Mouse (Mus musculus): ENCODE measurements around the gene Gm8005. TPM values are rescaled to one million over a fixed set of nuclear protein-coding genes. Genes with fewer than 3 reads are reported as not detected.
"Not testable (repeated sequence)": the region's sequence is repeated elsewhere in the genome, so short reads cannot be mapped to it uniquely, and the experiment has no call there.

Gm8005 gene
- not detected in 2 replicates for polyA plus RNA-seq (2014; fragmentation: Nextera tagmentation; extraction: Ambion mirVana)

GRCm38 (mm10) chr14:42439573-42439972 is at the start of gene Gm8005:
Gene Gm8005, minus strand, starts transcription at chr14:42439673.
- H3K4me1 ChIP-seq (replicated peaks; ENCODE audit: control insufficient read depth, insufficient read depth, low read length); H3K4me3 ChIP-seq (ENCODE audit: low read depth, low read length); H3K36me3 ChIP-seq (ENCODE audit: control insufficient read depth, insufficient read depth, low read length); DNase-seq (ENCODE audit: low spot score); ATAC-seq (replicated peaks; ENCODE audit: low FRiP score); H3K27me3 ChIP-seq (ENCODE audit: control insufficient read depth, insufficient read depth, low read length); H3K9me3 ChIP-seq (ENCODE audit: control insufficient read depth, low read length); H3K27ac ChIP-seq (ENCODE audit: low read depth, low read length); H3K9ac ChIP-seq (ENCODE audit: low read length); H3K4me2 ChIP-seq (ENCODE audit: low read depth, low read length, severe bottlenecking): not testable (repeated sequence)
- 100% methylated on average over 2 of the region's 4 CpGs for WGBS

GRCm38 (mm10) chr14:42463581-42463980 is 24.1 kb upstream of the Gm8005 start, which contains the start of gene Gm8011:
Gene Gm8011, plus strand, starts transcription at chr14:42463881.
- 63% methylated on average over 2 of the region's 2 CpGs for WGBS
- H3K9me3 ChIP-seq (ENCODE audit: control insufficient read depth, low read length); H3K4me1 ChIP-seq (replicated peaks; ENCODE audit: control insufficient read depth, insufficient read depth, low read length); H3K9ac ChIP-seq (ENCODE audit: low read length); H3K27ac ChIP-seq (ENCODE audit: low read depth, low read length); H3K4me2 ChIP-seq (ENCODE audit: low read depth, low read length, severe bottlenecking); ATAC-seq (replicated peaks; ENCODE audit: low FRiP score); DNase-seq (ENCODE audit: low spot score); H3K4me3 ChIP-seq (ENCODE audit: low read depth, low read length); H3K36me3 ChIP-seq (ENCODE audit: control insufficient read depth, insufficient read depth, low read length); H3K27me3 ChIP-seq (ENCODE audit: control insufficient read depth, insufficient read depth, low read length): not testable (repeated sequence)

Other genes starting within 250 kb of the Gm8005 start
- gene Gm3573, start 248.9 kb downstream of the Gm8005 start, polyA plus RNA-seq (2014; fragmentation: Nextera tagmentation; extraction: Ambion mirVana), result not detected in 2 replicates
- not detected in 2 replicates for gene Gm17026, start 179.6 kb downstream of the Gm8005 start, polyA plus RNA-seq (2014; fragmentation: Nextera tagmentation; extraction: Ambion mirVana)
- not detected in 2 replicates for gene Gm9611, start 142.3 kb downstream of the Gm8005 start, polyA plus RNA-seq (2014; fragmentation: Nextera tagmentation; extraction: Ambion mirVana)
- not detected in 2 replicates for gene Gm7995, start 129.5 kb downstream of the Gm8005 start, polyA plus RNA-seq (2014; fragmentation: Nextera tagmentation; extraction: Ambion mirVana)
- gene Gm8011, start 24.2 kb upstream of the Gm8005 start, polyA plus RNA-seq (2014; fragmentation: Nextera tagmentation; extraction: Ambion mirVana), result not detected in 2 replicates
- gene Gm8020, start 62.7 kb upstream of the Gm8005 start, polyA plus RNA-seq (2014; fragmentation: Nextera tagmentation; extraction: Ambion mirVana), result not detected in 2 replicates
- not detected in 2 replicates for gene Gm8024, start 84.6 kb upstream of the Gm8005 start, polyA plus RNA-seq (2014; fragmentation: Nextera tagmentation; extraction: Ambion mirVana)
- not detected in 2 replicates for gene Gm17124, start 160.2 kb upstream of the Gm8005 start, polyA plus RNA-seq (2014; fragmentation: Nextera tagmentation; extraction: Ambion mirVana)
- gene Gm3633, start 202.2 kb upstream of the Gm8005 start, polyA plus RNA-seq (2014; fragmentation: Nextera tagmentation; extraction: Ambion mirVana), result not detected in 2 replicates
- not detected in 2 replicates for gene Gm10378, start 216.3 kb upstream of the Gm8005 start, polyA plus RNA-seq (2014; fragmentation: Nextera tagmentation; extraction: Ambion mirVana)

Data from forebrain, embryonic 11.5 days (tissue).